Mouse (Mus musculus): ENCODE results near the gene Adam11. TPM values are rescaled to one million over a fixed set of nuclear protein-coding genes. Genes with fewer than 3 reads are reported as not detected.

The Adam11 gene
- polyA plus RNA-seq, 1 experiment from 2014 or later, result 3.9 TPM

DNA sequence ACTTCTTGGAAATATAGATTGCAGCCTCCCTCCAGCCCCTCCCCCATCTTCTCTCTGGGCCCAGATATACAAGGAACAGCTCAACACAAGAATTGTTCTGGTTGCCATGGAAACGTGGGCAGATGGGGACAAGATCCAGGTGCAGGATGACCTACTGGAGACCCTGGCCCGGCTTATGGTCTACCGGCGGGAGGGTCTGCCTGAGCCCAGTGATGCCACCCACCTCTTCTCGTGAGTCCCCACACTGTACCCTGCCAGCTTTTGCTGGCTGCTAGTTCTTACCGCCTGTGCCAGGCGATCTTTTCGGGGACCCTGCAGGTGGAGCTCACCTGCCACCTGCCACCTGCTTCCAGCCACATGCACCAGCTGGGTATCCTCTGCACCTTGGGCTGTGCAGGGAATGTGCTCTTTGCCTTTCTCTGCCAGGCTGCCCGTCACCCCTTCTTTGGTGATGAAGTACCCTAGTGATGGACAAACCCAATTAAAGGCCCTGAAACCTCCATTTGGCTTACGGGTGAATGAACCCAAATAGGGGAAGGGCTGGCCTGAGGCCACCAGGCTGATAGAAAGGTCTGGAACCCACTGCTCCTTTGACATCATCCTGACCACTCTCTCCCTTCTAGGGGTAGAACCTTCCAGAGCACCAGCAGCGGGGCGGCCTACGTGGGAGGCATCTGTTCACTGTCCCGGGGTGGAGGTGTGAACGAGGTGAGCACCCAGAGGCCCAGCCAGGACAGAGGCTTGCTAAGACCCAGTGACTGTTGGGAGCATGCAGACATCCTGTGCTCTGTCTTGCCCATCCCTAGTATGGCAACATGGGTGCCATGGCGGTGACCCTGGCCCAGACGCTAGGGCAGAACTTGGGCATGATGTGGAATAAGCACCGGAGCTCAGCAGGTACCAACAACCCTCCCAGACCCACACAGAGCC, 11.8 kb downstream of the Adam11 start:
- H3K36me3 ChIP-seq, result no peaks in the 10 kb centered on the region

DNA sequence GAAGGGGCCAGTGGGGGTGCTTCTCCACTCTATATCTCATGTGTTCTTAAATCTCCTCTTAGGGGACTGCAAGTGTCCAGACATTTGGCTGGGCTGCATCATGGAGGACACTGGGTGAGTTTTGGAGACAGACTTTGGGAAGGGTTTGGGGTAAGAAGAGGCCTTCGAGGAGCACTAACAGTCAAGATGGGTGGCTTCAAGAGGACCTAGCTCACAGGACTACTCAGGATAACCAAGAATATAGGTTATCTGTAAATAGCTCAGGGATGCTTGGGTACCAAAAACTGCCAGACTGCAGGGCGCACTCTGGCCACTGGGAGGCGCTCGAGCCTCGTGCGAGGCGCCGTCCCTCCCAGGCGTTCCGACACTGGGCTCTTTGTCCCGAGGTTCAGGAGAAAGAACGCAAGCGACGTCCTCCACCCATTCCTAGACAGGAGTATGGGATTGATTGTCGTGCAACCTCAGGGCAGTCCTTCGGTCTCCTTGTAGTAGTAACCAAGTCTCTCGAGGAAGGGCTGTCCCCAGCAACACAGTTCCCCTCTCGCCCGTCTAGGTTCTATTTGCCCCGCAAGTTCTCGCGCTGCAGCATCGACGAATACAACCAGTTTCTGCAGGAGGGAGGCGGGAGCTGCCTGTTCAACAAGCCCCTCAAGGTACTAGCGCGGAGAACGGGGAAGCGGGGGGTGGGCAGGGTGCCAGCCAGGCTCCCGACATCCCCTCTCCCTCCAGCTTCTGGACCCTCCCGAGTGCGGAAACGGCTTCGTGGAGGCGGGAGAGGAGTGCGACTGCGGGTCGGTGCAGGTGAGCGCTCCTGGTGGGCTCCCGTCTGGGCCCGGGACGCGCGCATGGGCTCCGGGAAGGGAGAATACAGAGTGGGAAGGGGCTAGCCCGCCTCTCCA, 12.7 kb downstream of the Adam11 start:
- H3K9ac ChIP-seq, result peak overlapping the region; percentile 61
- H3K9me3 ChIP-seq, result no peaks in the 10 kb centered on the region
- peaks cover 31% of the 10 kb centered on the region for H3K4me1 ChIP-seq (replicated peaks)
- no peaks in the 10 kb centered on the region for H3K36me3 ChIP-seq
- under 1% methylated on average over 46 of the region's 46 CpGs for WGBS
- peak overlapping the region; percentile 65 for H3K27ac ChIP-seq
- ATAC-seq, result peak; percentile 64
- peaks cover 6% of the 10 kb centered on the region; the same call in 1 of the 2 replicates for H3K27me3 ChIP-seq (replicated peaks)
- H3K4me3 ChIP-seq (replicated peaks), result peak overlapping the region; percentile 49
- H3K4me2 ChIP-seq (replicated peaks), result peak overlapping the region; percentile 89

More for the DNA sequence above, 11.8 kb downstream of the Adam11 start:
- Histone ChIP-seq H3K4me3 (replicated peaks) (no peak overlapping the region), H3K9ac (no peak overlapping the region), H3K27me3 (replicated peaks) (peaks cover 6% of the 10 kb centered on the region; the same call in 1 of the 2 replicates), H3K27ac (no peak overlapping the region), H3K4me1 (replicated peaks) (peaks cover 26% of the 10 kb centered on the region), H3K9me3 (no peaks in the 10 kb centered on the region), H3K4me2 (replicated peaks) (no peak overlapping the region)
- WGBS, result 68% methylated on average over 18 of the region's 18 CpGs
- ATAC-seq, result no peak

- Histone ChIP-seq H3K27ac (peak overlapping the region; percentile 65), H3K4me2 (replicated peaks) (peak overlapping the region; percentile 89), H3K4me3 (replicated peaks) (peak overlapping the region; percentile 49), H3K9ac (peak overlapping the region; percentile 61), H3K9me3 (no peaks in the 10 kb centered on the region), H3K36me3 (no peaks in the 10 kb centered on the region), H3K27me3 (replicated peaks) (peaks cover 6% of the 10 kb centered on the region; the same call in 1 of the 2 replicates), H3K4me1 (replicated peaks) (peaks cover 28% of the 10 kb centered on the region)
- WGBS, result 1% methylated on average over 25 of the region's 25 CpGs
- ATAC-seq, result peak; percentile 90
Measured at GRCm38 (mm10) chr11:102774621-102775141, 13.4 kb downstream of the Adam11 start.

GRCm38 (mm10) chr11:102777598-102777997, 16.4 kb downstream of the Adam11 start:
- Histone ChIP-seq H3K4me3 (replicated peaks) (peak overlapping the region; percentile 17), H3K36me3 (no peaks in the 10 kb centered on the region), H3K9me3 (no peaks in the 10 kb centered on the region), H3K4me1 (replicated peaks) (peaks cover 24% of the 10 kb centered on the region), H3K4me2 (replicated peaks) (peak overlapping the region; percentile 55), H3K27me3 (replicated peaks) (no peaks in the 10 kb centered on the region; the same call in 1 of the 2 replicates), H3K27ac (no peak overlapping the region), H3K9ac (peak overlapping the region; percentile 28; the same call in 1 of the 2 replicates)
- ATAC-seq, result no peak
- 42% methylated on average over 21 of the region's 21 CpGs for WGBS

GRCm38 (mm10) chr11:102778165-102778564, 16.9 kb downstream of the Adam11 start:
- Histone ChIP-seq H3K4me1 (replicated peaks) (peaks cover 24% of the 10 kb centered on the region), H3K4me2 (replicated peaks) (peak overlapping the region; percentile 55), H3K27me3 (replicated peaks) (no peaks in the 10 kb centered on the region; the same call in 1 of the 2 replicates), H3K36me3 (no peaks in the 10 kb centered on the region), H3K27ac (no peak overlapping the region), H3K4me3 (replicated peaks) (no peak overlapping the region), H3K9me3 (no peaks in the 10 kb centered on the region), H3K9ac (peak overlapping the region; percentile 28; the same call in 1 of the 2 replicates)
- 44% methylated on average over 14 of the region's 14 CpGs for WGBS
- ATAC-seq, result no peak

GRCm38 (mm10) chr11:102778597-102778996, 17.4 kb downstream of the Adam11 start:
- no peak overlapping the region for H3K27ac ChIP-seq
- no peaks in the 10 kb centered on the region for H3K36me3 ChIP-seq
- no peak overlapping the region for H3K9ac ChIP-seq
- H3K4me1 ChIP-seq (replicated peaks), result peaks cover 24% of the 10 kb centered on the region
- H3K4me2 ChIP-seq (replicated peaks), result no peak overlapping the region
- H3K27me3 ChIP-seq (replicated peaks), result no peaks in the 10 kb centered on the region; the same call in 1 of the 2 replicates
- no peak for ATAC-seq
- no peaks in the 10 kb centered on the region for H3K9me3 ChIP-seq
- 51% methylated on average over 5 of the region's 5 CpGs for WGBS
- no peak overlapping the region for H3K4me3 ChIP-seq (replicated peaks)

DNA sequence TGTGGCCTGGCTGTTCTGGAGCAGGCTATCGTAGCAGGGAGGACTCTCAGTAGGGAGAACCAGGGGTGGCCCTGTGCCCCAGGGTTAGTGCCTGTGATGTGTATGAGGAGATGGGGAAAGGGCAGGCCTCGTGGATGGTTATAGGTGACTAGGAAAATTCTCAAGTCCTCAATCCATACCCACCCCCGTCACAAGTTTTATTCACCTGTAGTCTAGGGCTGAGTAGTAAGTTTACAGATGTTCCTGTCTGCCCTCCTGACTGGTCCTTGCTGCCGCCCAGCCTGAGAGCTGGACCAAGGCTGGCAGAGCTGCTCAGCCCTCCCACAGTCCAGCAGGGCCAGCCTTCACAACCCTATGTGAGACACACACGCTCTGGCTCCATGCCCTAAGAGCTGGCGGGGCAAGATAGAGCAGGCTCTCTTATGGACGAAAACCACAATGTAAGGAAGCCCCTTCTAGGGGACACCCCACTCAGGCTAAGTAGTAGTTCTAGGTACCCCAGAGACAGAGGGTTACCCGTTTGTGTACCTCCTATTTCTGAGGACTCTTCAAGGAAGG, 17.9 kb downstream of the Adam11 start:
- H3K27ac ChIP-seq, result no peak overlapping the region
- H3K27me3 ChIP-seq (replicated peaks), result no peaks in the 10 kb centered on the region; the same call in 1 of the 2 replicates
- peaks cover 24% of the 10 kb centered on the region for H3K4me1 ChIP-seq (replicated peaks)
- no peak overlapping the region for H3K4me2 ChIP-seq (replicated peaks)
- H3K36me3 ChIP-seq, result no peaks in the 10 kb centered on the region
- H3K9ac ChIP-seq, result no peak overlapping the region
- no peak overlapping the region for H3K4me3 ChIP-seq (replicated peaks)
- 82% methylated on average over 8 of the region's 8 CpGs for WGBS
- H3K9me3 ChIP-seq, result no peaks in the 10 kb centered on the region
- ATAC-seq, result no peak

GRCm38 (mm10) chr11:102779824-102780223, 18.6 kb downstream of the Adam11 start:
- no peak overlapping the region for H3K4me2 ChIP-seq (replicated peaks)
- H3K4me1 ChIP-seq (replicated peaks), result peaks cover 24% of the 10 kb centered on the region
- no peak overlapping the region for H3K27ac ChIP-seq
- ATAC-seq, result no peak
- WGBS, result 59% methylated on average over 7 of the region's 7 CpGs
- no peaks in the 10 kb centered on the region for H3K36me3 ChIP-seq
- no peak overlapping the region for H3K9ac ChIP-seq
- H3K9me3 ChIP-seq, result no peaks in the 10 kb centered on the region
- H3K4me3 ChIP-seq (replicated peaks), result no peak overlapping the region
- no peaks in the 10 kb centered on the region; the same call in 1 of the 2 replicates for H3K27me3 ChIP-seq (replicated peaks)

- H3K4me3 ChIP-seq (replicated peaks), result no peak overlapping the region
- H3K36me3 ChIP-seq, result no peaks in the 10 kb centered on the region
- no peak overlapping the region for H3K4me2 ChIP-seq (replicated peaks)
- ATAC-seq, result no peak
- H3K9me3 ChIP-seq, result no peaks in the 10 kb centered on the region
- H3K27me3 ChIP-seq (replicated peaks), result peaks cover 2% of the 10 kb centered on the region; the same call in 1 of the 2 replicates
- no peak overlapping the region for H3K9ac ChIP-seq
- H3K27ac ChIP-seq, result no peak overlapping the region
- peaks cover 19% of the 10 kb centered on the region for H3K4me1 ChIP-seq (replicated peaks)
- WGBS, result 49% methylated on average over 11 of the region's 11 CpGs
Measured at GRCm38 (mm10) chr11:102780271-102780985, 19.2 kb downstream of the Adam11 start.

DNA sequence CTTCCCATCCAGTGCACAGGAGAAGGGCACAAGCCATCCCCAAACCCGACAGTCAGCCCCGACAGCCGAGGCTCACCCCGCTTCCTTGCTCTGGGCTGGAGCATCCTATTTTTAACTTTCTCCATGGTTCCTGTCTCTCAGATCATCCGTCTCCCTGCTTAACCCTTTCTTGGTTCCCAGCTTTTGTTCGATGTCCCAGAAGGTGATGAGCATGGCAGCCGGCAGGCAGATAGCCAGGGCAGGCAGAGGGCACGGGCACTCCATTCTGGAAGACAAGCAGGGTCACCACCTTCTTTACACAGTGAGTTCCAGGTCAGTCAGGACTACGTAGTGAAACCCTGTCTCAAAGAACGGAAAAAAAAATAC, 19.7 kb downstream of the Adam11 start:
- Histone ChIP-seq H3K4me2 (replicated peaks) (no peak overlapping the region), H3K36me3 (no peaks in the 10 kb centered on the region), H3K4me3 (replicated peaks) (no peak overlapping the region), H3K9ac (no peak overlapping the region), H3K4me1 (replicated peaks) (peaks cover 16% of the 10 kb centered on the region), H3K9me3 (no peaks in the 10 kb centered on the region), H3K27ac (no peak overlapping the region), H3K27me3 (replicated peaks) (peaks cover 2% of the 10 kb centered on the region; the same call in 1 of the 2 replicates)
- no peak for ATAC-seq
- 56% methylated on average over 10 of the region's 10 CpGs for WGBS

DNA sequence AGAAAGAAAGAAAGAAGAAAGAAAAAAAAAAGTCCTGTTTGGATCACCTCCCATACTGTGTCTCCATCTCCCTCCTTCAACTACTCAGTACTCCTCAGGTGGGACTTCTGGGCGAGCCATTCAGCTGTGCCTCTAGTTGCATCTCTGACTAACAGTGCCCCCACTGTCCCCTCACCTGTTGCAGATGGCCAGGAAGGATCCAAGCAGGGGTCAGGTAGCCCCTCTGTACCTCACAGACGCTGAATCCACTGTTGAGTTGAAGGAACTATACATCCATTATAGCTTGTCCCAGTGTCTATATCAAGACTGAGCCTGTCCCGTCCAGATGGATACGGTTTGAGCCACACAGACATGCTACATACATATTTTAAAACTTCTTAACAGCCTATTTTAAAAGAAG, 20.3 kb downstream of the Adam11 start:
- H3K9me3 ChIP-seq, result no peaks in the 10 kb centered on the region
- H3K4me1 ChIP-seq (replicated peaks), result peaks cover 16% of the 10 kb centered on the region
- H3K27ac ChIP-seq, result no peak overlapping the region
- no peak overlapping the region for H3K4me3 ChIP-seq (replicated peaks)
- ATAC-seq, result no peak
- H3K27me3 ChIP-seq (replicated peaks), result 0 out of 2 replicates have a peak, but pooled peaks cover 2% of the 10 kb centered on the region
- 82% methylated on average over 4 of the region's 4 CpGs for WGBS
- no peak overlapping the region for H3K9ac ChIP-seq
- no peak overlapping the region for H3K4me2 ChIP-seq (replicated peaks)
- no peaks in the 10 kb centered on the region for H3K36me3 ChIP-seq
